Mouse (Mus musculus): ENCODE data around the gene Olfr350.

The Olfr350 gene

DNA sequence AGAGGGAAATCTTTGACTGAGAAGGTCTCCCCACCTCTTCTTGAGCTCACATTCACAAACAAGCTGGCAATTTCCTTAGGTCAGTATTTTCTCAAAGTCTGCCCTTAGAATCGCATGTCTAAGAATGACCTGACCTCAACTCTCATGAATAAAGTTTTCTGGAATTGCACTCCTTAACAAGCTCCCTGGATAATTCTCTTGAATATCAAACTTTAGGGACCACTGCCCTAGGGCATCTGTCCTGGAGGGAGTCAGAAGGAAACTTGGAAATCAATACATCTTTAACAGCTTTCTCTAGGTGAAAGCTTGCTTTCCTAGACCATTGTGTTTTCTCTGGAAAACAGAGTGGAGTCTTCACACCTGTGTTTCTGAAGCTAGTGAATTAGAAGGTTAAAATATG, at the start of gene Olfr350:
Gene Olfr350, plus strand, starts transcription at position 301 of the 400 bp plus-strand sequence.
- DNase-seq = no peak

DNA sequence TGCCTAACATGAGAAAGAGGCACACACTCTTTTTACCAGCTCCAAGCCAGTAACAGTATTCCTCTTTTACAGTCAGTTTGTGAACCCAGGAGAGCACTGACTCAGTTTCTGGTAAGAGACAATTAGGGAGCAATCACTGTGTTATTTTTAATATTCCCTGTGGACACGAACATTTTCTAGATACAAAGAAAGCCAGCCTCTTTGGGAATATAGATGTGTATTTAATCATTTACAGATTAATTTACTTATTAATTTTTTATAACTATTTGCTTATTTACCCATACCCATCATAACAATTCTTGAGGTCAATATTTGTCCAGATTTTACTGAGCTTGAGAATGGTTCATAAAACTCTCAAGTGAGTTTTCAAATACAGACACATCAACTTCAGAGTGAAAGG, 29.2 kb upstream of the Olfr350 start, which contains the start of gene Olfr3:
Gene Olfr3, minus strand, starts transcription at position 101 of the 400 bp plus-strand sequence.
- no peak for DNase-seq

DNA sequence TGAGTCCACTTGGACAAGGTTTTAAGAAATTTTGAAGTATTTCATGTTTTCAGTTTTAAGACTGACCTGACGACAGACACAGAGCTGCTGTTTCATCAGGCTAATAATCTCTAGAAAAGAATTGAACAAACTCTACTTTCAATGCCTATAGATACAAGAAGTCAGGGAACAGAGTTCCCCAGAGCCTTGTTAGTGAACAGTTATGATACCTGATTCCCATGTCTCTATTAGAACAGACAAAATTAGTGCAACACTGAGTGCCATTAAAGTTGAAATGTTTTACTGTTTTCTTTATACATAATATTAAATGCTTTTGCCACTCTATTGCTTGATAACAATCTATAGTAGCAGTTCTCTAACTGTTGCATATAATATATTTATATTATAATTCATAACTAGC, 16.4 kb downstream of the Olfr350 start, which contains the start of gene Olfr351:
Gene Olfr351, minus strand, starts transcription at position 101 of the 400 bp plus-strand sequence.
- no peak for DNase-seq

DNA sequence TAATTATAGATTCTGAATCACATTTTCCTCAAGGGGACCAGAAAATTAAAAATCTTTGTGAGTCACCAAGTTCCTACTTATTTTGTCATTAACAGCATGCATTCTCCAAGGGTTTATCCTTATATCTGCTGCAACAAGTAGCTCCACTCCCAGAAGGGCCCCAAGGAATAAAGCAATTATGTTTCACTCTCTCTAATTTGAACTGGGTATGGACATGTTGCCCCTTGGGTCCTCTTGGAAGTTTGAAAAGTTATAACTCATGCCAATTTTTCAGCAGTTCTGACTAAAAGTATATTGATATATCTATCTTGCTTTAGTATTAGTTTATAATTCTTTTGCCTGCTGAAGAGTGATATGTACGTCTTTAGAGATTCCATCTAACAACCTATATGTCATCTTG, 22.1 kb downstream of the Olfr350 start, which contains the start of gene Olfr352:
Gene Olfr352, plus strand, starts transcription at position 301 of the 400 bp plus-strand sequence.
- DNase-seq = no peak

DNA sequence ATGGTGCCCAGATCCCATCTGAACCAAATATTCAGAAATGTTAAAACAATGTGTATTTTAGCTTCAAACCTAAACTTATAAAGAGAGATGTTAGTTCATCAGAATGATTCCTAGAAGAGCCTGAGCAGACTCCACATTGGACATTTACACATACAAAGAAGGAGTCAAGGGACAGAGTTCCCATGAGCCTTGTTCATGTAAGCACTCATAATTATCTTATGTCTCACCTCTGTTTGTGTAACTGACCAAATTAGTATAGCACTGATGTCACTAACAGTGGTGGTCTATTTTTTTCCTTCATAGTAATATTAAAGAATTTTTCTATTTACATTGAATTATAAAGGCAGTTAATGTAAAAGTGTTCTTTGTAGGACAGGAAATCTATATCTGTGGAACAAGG, 46.7 kb downstream of the Olfr350 start, which contains the start of gene Olfr353:
Gene Olfr353, minus strand, starts transcription at position 101 of the 400 bp plus-strand sequence.
- no peak for DNase-seq

DNA sequence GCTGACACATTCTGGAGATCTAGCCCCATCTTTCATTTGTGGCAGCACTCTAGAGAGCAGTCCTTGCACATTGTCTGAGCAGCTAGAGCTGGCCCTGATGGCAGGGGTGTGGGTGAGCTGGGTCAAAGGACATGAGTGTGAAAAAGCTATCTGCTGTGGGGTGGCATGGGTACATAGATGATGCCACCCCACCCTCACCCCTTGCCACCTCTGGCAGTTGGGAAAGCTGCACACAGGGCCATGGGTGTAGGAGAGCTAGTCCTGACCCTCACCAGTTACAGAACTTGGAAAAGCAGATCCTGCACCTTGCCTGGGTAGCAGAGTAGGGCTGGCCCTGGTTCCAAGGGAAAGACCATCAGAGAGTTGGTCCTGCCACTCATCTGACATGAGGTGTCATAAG, 51.0 kb downstream of the Olfr350 start:
- DNase-seq = no peak

All from kidney, postnatal 10 days (tissue).